Comparison of ENCODE assay signal across 10 mouse cellular contexts in genomic region chr5:151151549-151151948, GRCm38 (mm10).
DNase-seq lines count a peak whose midpoint lies in the region; ATAC-seq and TF ChIP-seq lines count a peak whose summit lies in the region.
"Had no signal": no experiment of that assay in that cellular context is flagged by ENCODE, and none has a peak within 500 bp of the region (broad histone marks: within the 10 kb centered on the region; RNA-seq: fewer than 3 reads in every experiment).

No protein-coding gene starts in this region.

- H3K4me3 ChIP-seq in left cerebral cortex, adult 2 months: no peak overlapping the region
- no peak overlapping the region for H3K4me3 ChIP-seq in thymus, adult 2 months (ENCODE audit: control insufficient read depth, insufficient read depth, low read length)
- H3K4me3 ChIP-seq: stomach, embryonic 15.5 days had no signal

- in situ Hi-C loops in Patski (cut with MboI; ENCODE audit: low pct_unique_long_range_greater_than_20kb): no loop called here

- H3K27ac ChIP-seq in left cerebral cortex, adult 2 months: no peak overlapping the region
- H3K27ac ChIP-seq in thymus, adult 2 months (ENCODE audit: control insufficient read depth, insufficient read depth, low read length): no peak overlapping the region
- H3K27ac ChIP-seq: stomach, embryonic 15.5 days had no signal

- 96% methylated on average over 9 of the region's 9 CpGs for WGBS in thymus, adult 2 months

- POLR2A ChIA-PET in Patski (lab: Charles Lee): no interaction called here

- no peaks in the 10 kb centered on the region for H3K27me3 ChIP-seq in Patski
- H3K27me3 ChIP-seq in thymus, adult 2 months (ENCODE audit: control insufficient read depth, insufficient read depth, low read length): no peaks in the 10 kb centered on the region
- H3K27me3 ChIP-seq: stomach, embryonic 15.5 days had no signal

- no peaks in the 10 kb centered on the region for H3K36me3 ChIP-seq in thymus, adult 2 months (ENCODE audit: control insufficient read depth, insufficient read depth, low read length)
- H3K36me3 ChIP-seq: stomach, embryonic 15.5 days had no signal

- intact Hi-C loops in left cerebral cortex, adult 2 months (cut with DNase I): no loop called here

- ATAC-seq in frontal cortex, adult (ENCODE audit: low TSS enrichment): peak; percentile 55; the same call in 1 of the 2 replicates
- ATAC-seq in Patski: no peak

- H3K4me1 ChIP-seq in thymus, adult 2 months (replicated peaks; ENCODE audit: control insufficient read depth, insufficient read depth, low read length): no peaks in the 10 kb centered on the region

- no peak for DNase-seq in frontal cortex, adult 2 months (ENCODE audit: extremely low spot score in 1 of 2, low spot score in 1 of 2)
- peak; percentile 16 to 28 for DNase-seq in left cerebral cortex, adult 2 months (ENCODE audit: extremely low spot score in 1 of 2, low spot score in 2 of 2)
- DNase-seq in left cerebral cortex, adult 11 months (ENCODE audit: low spot score): no peak
- DNase-seq in Patski (ENCODE audit: low read depth, low spot score): no peak
- DNase-seq in gonadal fat pad, adult 2 months (ENCODE audit: low read depth): peak; percentile 40
- DNase-seq in ovary, postnatal 14 days (ENCODE audit: low spot score): no peak
- DNase-seq in thymus, adult 2 months: no peak
- DNase-seq: kidney, postnatal 10 days had no signal

- CTCF ChIA-PET in Patski (lab: Charles Lee): interaction anchor here (1.5 kb wide), 1 partner anchor 12 kb away, joined by 4 read pairs; no protein-coding TSS in a partner anchor

- peak; percentile 42 for TF ChIP-seq CTCF in left cerebral cortex, adult 2 months (IDR thresholded peaks at IDR 0.05)
- TF ChIP-seq CTCF in Patski (IDR thresholded peaks at IDR 0.05): peak; percentile 38
- TF ChIP-seq CTCF in thymus, adult 2 months (IDR thresholded peaks at IDR 0.05; ENCODE audit: borderline replicate concordance, control insufficient read depth, extremely low read depth, insufficient read depth, low read length, poor library complexity): no peak

- TF ChIP-seq POLR2A in thymus, adult 2 months (IDR thresholded peaks at IDR 0.05; ENCODE audit: control insufficient read depth, extremely low read depth, insufficient read depth, low read length, poor library complexity): no peak

Comparison
In these comparisons a context has a peak if more than half of its experiments do, and no peak if none do; other contexts are left out.
1. DNase-seq: peak in left cerebral cortex, adult 2 months (2 of 2) and gonadal fat pad, adult 2 months (single experiment); none in frontal cortex, adult 2 months (0 of 2), left cerebral cortex, adult 11 months (single experiment), Patski (single experiment), ovary, postnatal 14 days (single experiment) and thymus, adult 2 months (single experiment).